Mouse (Mus musculus) stomach, embryonic 16.5 days (tissue): ENCODE results near the gene Olfr69. TPM values are rescaled to one million over a fixed set of nuclear protein-coding genes. Genes with fewer than 3 reads are reported as not detected.
A peak's percentile ranks its signal among the peaks of the same experiment; 100 is the strongest.
"Not testable (repeated sequence)": the region's sequence is repeated elsewhere in the genome, so short reads cannot be mapped to it uniquely, and the experiment has no call there.

ENCODE experiments used
- ATAC-seq: fragments of 200-750 bp; cut with Nextera tagmentation; 2 replicates; pipeline ENCODE4 v1.8.0; 2017; ENCODE audit warnings: moderate number of reproducible peaks, moderate TSS enrichment; ENCODE audit not compliant: insufficient read depth, low FRiP score
- H3K27ac ChIP-seq: fragments of 300-500 bp; sonication (generic); 2 replicates; pipeline ENCODE4 v1.5.1; 2014; ENCODE audit warnings: low read length
- H3K27me3 ChIP-seq: fragments of 300-500 bp; sonication (generic); 2 replicates; pipeline ENCODE4 v1.6.1; 2014; ENCODE audit warnings: low read length, control low read depth, mixed read lengths; ENCODE audit not compliant: control insufficient read depth, insufficient read depth
- H3K36me3 ChIP-seq: fragments of 300-500 bp; sonication (generic); 2 replicates; pipeline ENCODE4 v1.6.1; 2014; ENCODE audit warnings: low read length; ENCODE audit not compliant: control insufficient read depth, insufficient read depth
- H3K4me1 ChIP-seq: fragments of 300-500 bp; sonication (generic); 2 replicates; pipeline ENCODE4 v1.6.1; 2014; ENCODE audit warnings: low read length, control low read depth, mixed read lengths; ENCODE audit not compliant: control insufficient read depth, insufficient read depth
- H3K4me2 ChIP-seq: fragments of 300-500 bp; sonication (generic); 2 replicates; pipeline ENCODE4 v1.6.1; 2014; ENCODE audit warnings: low read depth, low read length, mixed read lengths
- H3K4me3 ChIP-seq: fragments of 300-500 bp; sonication (generic); replicated peaks from 2 replicates; pipeline ENCODE4 v1.5.1; 2014; ENCODE audit warnings: mild to moderate bottlenecking, low read length
- H3K9ac ChIP-seq: fragments of 300-500 bp; sonication (generic); 2 replicates; pipeline ENCODE4 v1.6.1; 2014; ENCODE audit warnings: low read length
- H3K9me3 ChIP-seq: fragments of 300-500 bp; sonication (generic); replicated peaks from 2 replicates; pipeline ENCODE4 v1.6.1; 2016; ENCODE audit warnings: low read length, control low read depth; ENCODE audit not compliant: control insufficient read depth
- WGBS: fragments of 180-500 bp; shearing (Covaris S2); extraction: QIAGEN DNeasy Blood & Tissue Kit; methylation state at CpG from one replicate; pipeline ENCODE4 v1.1.7; 2014; 5-methylcytosine and 5-hydroxymethylcytosine counted together
- polyA plus RNA-seq: library from polyadenylated mRNA; unstranded; fragments of >200 nt; fragmentation: Nextera tagmentation; extraction: Ambion mirVana; gene quantifications from 2 replicates; pipeline ENCODE4 v1.2.1, GENCODE M21; 2015

The Olfr69 gene
- not detected in 2 replicates for polyA plus RNA-seq

DNA sequence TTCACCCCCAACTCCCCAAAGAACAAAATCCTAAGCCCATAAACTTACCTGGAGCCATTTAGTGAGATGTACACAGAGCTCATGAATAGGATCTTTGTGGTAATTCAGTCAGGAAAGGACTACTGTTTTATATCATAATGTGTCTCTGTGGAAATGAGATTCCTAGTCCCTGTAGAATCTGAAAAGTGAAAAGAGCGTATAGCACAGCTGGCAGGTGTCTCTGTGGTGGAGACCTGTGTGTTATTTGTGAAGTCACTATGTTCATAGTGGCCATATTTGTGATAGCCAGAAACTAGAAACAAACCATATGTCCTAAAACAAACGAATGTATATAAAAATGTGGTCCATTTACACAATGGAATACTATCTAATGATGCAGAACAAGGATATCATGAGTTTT lies at the start of gene Olfr69:
Gene Olfr69 (minus strand): TSS at position 101 of the 400 bp plus-strand sequence.
- 78% methylated on average over 2 of the region's 2 CpGs for WGBS
- Histone ChIP-seq H3K9me3 (no peaks in the 10 kb centered on the region), H3K4me1 (no peaks in the 10 kb centered on the region), H3K9ac (no peak within 1 kb of the TSS), H3K4me2 (no peak within 1 kb of the TSS), H3K27me3 (no peaks in the 10 kb centered on the region), H3K27ac (no peak within 1 kb of the TSS), H3K36me3 (no peaks in the 10 kb centered on the region), H3K4me3 (no peak within 1 kb of the TSS)
- no peak for ATAC-seq

- not testable (repeated sequence) for H3K36me3 ChIP-seq, H3K27ac ChIP-seq, H3K9ac ChIP-seq, H3K27me3 ChIP-seq, ATAC-seq, H3K9me3 ChIP-seq, H3K4me1 ChIP-seq, H3K4me3 ChIP-seq, H3K4me2 ChIP-seq
- 88% methylated on average over 1 of the region's 2 CpGs for WGBS
These were observed 43.7 kb upstream of the Olfr69 start for GRCm38 (mm10) chr7:103815085-103815484.

DNA sequence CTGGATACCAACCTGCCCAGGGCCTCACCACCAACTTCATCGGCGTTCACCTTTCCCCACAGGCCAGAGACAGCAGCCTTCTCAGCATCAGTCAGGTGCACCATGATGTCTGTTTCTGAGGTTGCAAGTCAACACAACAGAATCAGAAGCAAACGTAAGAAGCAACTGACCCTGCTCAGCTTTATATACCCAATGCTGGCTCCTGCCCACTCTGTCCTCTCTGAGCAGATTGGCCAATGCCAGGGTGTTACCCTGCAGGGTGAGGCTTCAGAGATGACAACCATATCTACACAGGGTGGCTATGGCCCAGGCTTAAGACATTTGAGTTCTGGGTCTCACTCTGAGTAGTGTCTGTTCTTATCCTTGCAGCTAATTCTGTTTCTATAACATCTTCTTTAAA lies 42.4 kb upstream of the Olfr69 start, which contains the start of gene Hbb-bt:
Gene Hbb-bt (minus strand): TSS at position 231 of the 400 bp plus-strand sequence.
- Histone ChIP-seq H3K4me2 (no peak within 1 kb of the TSS), H3K36me3 (no peaks in the 10 kb centered on the region), H3K9me3 (no peaks in the 10 kb centered on the region), H3K4me3 (no peak within 1 kb of the TSS), H3K9ac (no peak within 1 kb of the TSS), H3K27me3 (no peaks in the 10 kb centered on the region), H3K4me1 (no peaks in the 10 kb centered on the region), H3K27ac (no peak within 1 kb of the TSS)
- WGBS: 85% methylated on average over 3 of the region's 3 CpGs
- peak; percentile 82 for ATAC-seq

DNA sequence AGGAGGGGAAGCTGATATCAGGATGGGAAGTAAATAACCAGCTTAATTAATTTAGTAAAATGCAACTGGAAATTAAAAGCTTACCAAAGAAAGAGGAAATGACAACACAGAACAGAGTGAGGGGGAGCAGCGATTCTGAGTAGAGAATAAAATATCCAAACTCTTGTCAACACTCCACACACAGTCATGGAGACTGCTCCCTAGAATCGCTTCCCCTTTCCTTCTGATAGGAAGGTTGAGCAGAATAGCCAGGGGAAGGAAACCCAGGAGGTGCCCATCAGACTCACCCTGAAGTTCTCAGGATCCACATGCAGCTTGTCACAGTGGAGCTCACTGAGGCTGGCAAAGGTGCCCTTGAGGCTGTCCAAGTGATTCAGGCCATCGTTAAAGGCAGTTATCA lies 41.8 kb upstream of the Olfr69 start:
- not testable (repeated sequence) for H3K9ac ChIP-seq, H3K9me3 ChIP-seq, H3K4me2 ChIP-seq, H3K27ac ChIP-seq, H3K4me1 ChIP-seq, H3K36me3 ChIP-seq, H3K4me3 ChIP-seq, H3K27me3 ChIP-seq, ATAC-seq
- whole genome bisulfite sequencing: no CpG with 5 or more reads among the region's 3 CpGs

GRCm38 (mm10) chr7:103812174-103812573 lies 40.8 kb upstream of the Olfr69 start:
- Histone ChIP-seq H3K9me3 (no peaks in the 10 kb centered on the region), H3K36me3 (no peaks in the 10 kb centered on the region), H3K27ac (no peak overlapping the region), H3K4me3 (no peak overlapping the region), H3K27me3 (no peaks in the 10 kb centered on the region), H3K4me1 (no peaks in the 10 kb centered on the region), H3K9ac (no peak overlapping the region), H3K4me2 (no peak overlapping the region)
- WGBS: 59% methylated on average over 1 of the region's 1 CpGs
- ATAC-seq: no peak

- no peak for ATAC-seq
These were observed 39.9 kb upstream of the Olfr69 start for GRCm38 (mm10) chr7:103811223-103811845.

GRCm38 (mm10) chr7:103810746-103811145 lies 39.4 kb upstream of the Olfr69 start:
- Histone ChIP-seq H3K4me3 (no peak overlapping the region), H3K9me3 (no peaks in the 10 kb centered on the region), H3K9ac (no peak overlapping the region), H3K36me3 (no peaks in the 10 kb centered on the region), H3K4me1 (no peaks in the 10 kb centered on the region), H3K27ac (no peak overlapping the region), H3K4me2 (no peak overlapping the region), H3K27me3 (no peaks in the 10 kb centered on the region)
- ATAC-seq: no peak
- WGBS: 71% methylated on average over 3 of the region's 3 CpGs

More at GRCm38 (mm10) chr7:103811223-103811845, 39.9 kb upstream of the Olfr69 start:
- Histone ChIP-seq H3K4me1 (no peaks in the 10 kb centered on the region), H3K4me2 (no peak overlapping the region), H3K36me3 (no peaks in the 10 kb centered on the region), H3K27ac (no peak overlapping the region), H3K9ac (no peak overlapping the region), H3K4me3 (no peak overlapping the region), H3K9me3 (no peaks in the 10 kb centered on the region), H3K27me3 (no peaks in the 10 kb centered on the region)
- 94% methylated on average over 1 of the region's 1 CpGs for WGBS

GRCm38 (mm10) chr7:103810296-103810695 lies 38.9 kb upstream of the Olfr69 start:
- no peaks in the 10 kb centered on the region for H3K27me3 ChIP-seq
- no peak overlapping the region for H3K27ac ChIP-seq
- no peaks in the 10 kb centered on the region for H3K9me3 ChIP-seq
- H3K4me1 ChIP-seq: no peaks in the 10 kb centered on the region
- no peak overlapping the region for H3K9ac ChIP-seq
- H3K36me3 ChIP-seq: no peaks in the 10 kb centered on the region
- H3K4me2 ChIP-seq: no peak overlapping the region
- ATAC-seq: no peak
- H3K4me3 ChIP-seq: no peak overlapping the region
- 85% methylated on average over 1 of the region's 1 CpGs for WGBS

GRCm38 (mm10) chr7:103809801-103810155 lies 38.4 kb upstream of the Olfr69 start:
- Histone ChIP-seq H3K9me3 (no peaks in the 10 kb centered on the region), H3K27ac (no peak overlapping the region), H3K36me3 (no peaks in the 10 kb centered on the region), H3K4me3 (no peak overlapping the region), H3K4me2 (no peak overlapping the region), H3K9ac (no peak overlapping the region), H3K4me1 (no peaks in the 10 kb centered on the region), H3K27me3 (no peaks in the 10 kb centered on the region)
- no peak for ATAC-seq
- 59% methylated on average over 1 of the region's 1 CpGs for WGBS
